Mouse (Mus musculus): Measurements from ENCODE around the gene Parp9.

The Parp9 gene

GRCm38 (mm10) chr16:36008396-36008795 is 70.1 kb downstream of the Parp9 start:
- DNase-seq = no peak

- DNase-seq = no peak
Observed at GRCm38 (mm10) chr16:36016335-36016734, 78.1 kb downstream of the Parp9 start.
